Mouse (Mus musculus): Measurements from ENCODE around the gene Sept5. TPM values are rescaled to one million over a fixed set of nuclear protein-coding genes. Genes with fewer than 3 reads are reported as not detected.

The Sept5 gene
- polyA plus RNA-seq (2015; fragmentation: Nextera tagmentation; extraction: Ambion mirVana), result 149 and 151 TPM in 2 replicates

GRCm38 (mm10) chr16:18629390-18630231, at the start of gene Sept5:
Gene Sept5, minus strand, starts transcription at chr16:18629954.
- ATAC-seq, result peak; percentile 66
- no peaks in the 10 kb centered on the region for H3K9me3 ChIP-seq
- H3K9ac ChIP-seq (replicated peaks), result peak within 1 kb of the TSS; percentile 96
- WGBS, result under 1% methylated on average over 71 of the region's 93 CpGs
- H3K4me2 ChIP-seq (replicated peaks), result peak within 1 kb of the TSS; percentile 90
- peak within 1 kb of the TSS; percentile 91 for H3K27ac ChIP-seq
- peaks cover 12% of the 10 kb centered on the region for H3K36me3 ChIP-seq
- H3K4me1 ChIP-seq (replicated peaks), result peaks cover 39% of the 10 kb centered on the region
- peaks cover 45% of the 10 kb centered on the region for H3K27me3 ChIP-seq
- H3K4me3 ChIP-seq (replicated peaks), result peak within 1 kb of the TSS; percentile 88

GRCm38 (mm10) chr16:18679112-18679511, 49.4 kb upstream of the Sept5 start:
- no peak overlapping the region for H3K4me2 ChIP-seq (replicated peaks)
- no peaks in the 10 kb centered on the region for H3K9me3 ChIP-seq
- no peak overlapping the region for H3K27ac ChIP-seq
- no peak overlapping the region for H3K4me3 ChIP-seq (replicated peaks)
- H3K4me1 ChIP-seq (replicated peaks), result no peaks in the 10 kb centered on the region
- H3K36me3 ChIP-seq, result no peaks in the 10 kb centered on the region
- no peak for ATAC-seq
- no peaks in the 10 kb centered on the region for H3K27me3 ChIP-seq
- 50% methylated on average over 5 of the region's 5 CpGs for WGBS
- H3K9ac ChIP-seq (replicated peaks), result no peak overlapping the region

- no peak overlapping the region for H3K9ac ChIP-seq (replicated peaks)
- H3K27ac ChIP-seq, result no peak overlapping the region
- H3K4me3 ChIP-seq (replicated peaks), result no peak overlapping the region
- no peaks in the 10 kb centered on the region for H3K27me3 ChIP-seq
- no peak overlapping the region for H3K4me2 ChIP-seq (replicated peaks)
- ATAC-seq, result no peak
- no peaks in the 10 kb centered on the region for H3K9me3 ChIP-seq
- 40% methylated on average over 17 of the region's 17 CpGs for WGBS
- H3K36me3 ChIP-seq, result no peaks in the 10 kb centered on the region
- H3K4me1 ChIP-seq (replicated peaks), result no peaks in the 10 kb centered on the region
Observed at GRCm38 (mm10) chr16:18677746-18678679, 48.3 kb upstream of the Sept5 start.

GRCm38 (mm10) chr16:18673005-18673404, 43.3 kb upstream of the Sept5 start:
- Histone ChIP-seq H3K27ac (no peak overlapping the region), H3K27me3 (no peaks in the 10 kb centered on the region), H3K4me2 (replicated peaks) (no peak overlapping the region), H3K9ac (replicated peaks) (no peak overlapping the region), H3K4me1 (replicated peaks) (no peaks in the 10 kb centered on the region), H3K9me3 (no peaks in the 10 kb centered on the region), H3K36me3 (no peaks in the 10 kb centered on the region), H3K4me3 (replicated peaks) (no peak overlapping the region)
- 88% methylated on average over 3 of the region's 3 CpGs for WGBS
- no peak for ATAC-seq

- H3K36me3 ChIP-seq, result no peaks in the 10 kb centered on the region
- no peaks in the 10 kb centered on the region for H3K4me1 ChIP-seq (replicated peaks)
- no peak overlapping the region for H3K4me3 ChIP-seq (replicated peaks)
- no peaks in the 10 kb centered on the region for H3K9me3 ChIP-seq
- H3K9ac ChIP-seq (replicated peaks), result no peak overlapping the region
- WGBS, result 71% methylated on average over 5 of the region's 5 CpGs
- no peaks in the 10 kb centered on the region for H3K27me3 ChIP-seq
- H3K27ac ChIP-seq, result no peak overlapping the region
- no peak overlapping the region for H3K4me2 ChIP-seq (replicated peaks)
- ATAC-seq, result no peak
Observed at GRCm38 (mm10) chr16:18672027-18672426, 42.3 kb upstream of the Sept5 start.

GRCm38 (mm10) chr16:18669914-18670313, 40.2 kb upstream of the Sept5 start:
- Histone ChIP-seq H3K4me3 (replicated peaks) (no peak overlapping the region), H3K9me3 (no peaks in the 10 kb centered on the region), H3K27ac (no peak overlapping the region), H3K27me3 (no peaks in the 10 kb centered on the region), H3K36me3 (no peaks in the 10 kb centered on the region), H3K4me1 (replicated peaks) (no peaks in the 10 kb centered on the region), H3K9ac (replicated peaks) (no peak overlapping the region), H3K4me2 (replicated peaks) (no peak overlapping the region)
- WGBS, result 74% methylated on average over 6 of the region's 6 CpGs
- no peak for ATAC-seq

GRCm38 (mm10) chr16:18658597-18658996, 28.8 kb upstream of the Sept5 start:
- 81% methylated on average over 4 of the region's 4 CpGs for WGBS
- Histone ChIP-seq H3K4me2 (replicated peaks) (no peak overlapping the region), H3K4me3 (replicated peaks) (no peak overlapping the region), H3K9ac (replicated peaks) (no peak overlapping the region), H3K27ac (no peak overlapping the region), H3K9me3 (no peaks in the 10 kb centered on the region), H3K36me3 (no peaks in the 10 kb centered on the region), H3K4me1 (replicated peaks) (no peaks in the 10 kb centered on the region), H3K27me3 (no peaks in the 10 kb centered on the region)
- no peak for ATAC-seq

GRCm38 (mm10) chr16:18655372-18656098, 25.8 kb upstream of the Sept5 start:
- Histone ChIP-seq H3K4me1 (replicated peaks) (no peaks in the 10 kb centered on the region), H3K9me3 (no peaks in the 10 kb centered on the region), H3K27me3 (no peaks in the 10 kb centered on the region), H3K36me3 (no peaks in the 10 kb centered on the region), H3K27ac (no peak overlapping the region), H3K4me3 (replicated peaks) (no peak overlapping the region), H3K9ac (replicated peaks) (no peak overlapping the region), H3K4me2 (replicated peaks) (no peak overlapping the region)
- no peak for ATAC-seq
- 73% methylated on average over 5 of the region's 5 CpGs for WGBS

- Histone ChIP-seq H3K4me1 (replicated peaks) (no peaks in the 10 kb centered on the region), H3K27me3 (no peaks in the 10 kb centered on the region), H3K9ac (replicated peaks) (no peak overlapping the region), H3K27ac (no peak overlapping the region), H3K9me3 (no peaks in the 10 kb centered on the region), H3K36me3 (no peaks in the 10 kb centered on the region), H3K4me2 (replicated peaks) (no peak overlapping the region), H3K4me3 (replicated peaks) (no peak overlapping the region)
- 85% methylated on average over 6 of the region's 6 CpGs for WGBS
- no peak for ATAC-seq
Observed at GRCm38 (mm10) chr16:18653290-18654160, 23.8 kb upstream of the Sept5 start.

GRCm38 (mm10) chr16:18649126-18649525, 19.4 kb upstream of the Sept5 start:
- Histone ChIP-seq H3K9me3 (no peaks in the 10 kb centered on the region), H3K27ac (no peak overlapping the region), H3K4me3 (replicated peaks) (no peak overlapping the region), H3K4me1 (replicated peaks) (no peaks in the 10 kb centered on the region), H3K27me3 (no peaks in the 10 kb centered on the region), H3K4me2 (replicated peaks) (no peak overlapping the region), H3K36me3 (no peaks in the 10 kb centered on the region), H3K9ac (replicated peaks) (no peak overlapping the region)
- no peak for ATAC-seq
- WGBS, result 72% methylated on average over 3 of the region's 3 CpGs

- Histone ChIP-seq H3K9ac (replicated peaks) (no peak overlapping the region), H3K4me2 (replicated peaks) (no peak overlapping the region), H3K36me3 (no peaks in the 10 kb centered on the region), H3K4me3 (replicated peaks) (no peak overlapping the region), H3K27ac (no peak overlapping the region), H3K9me3 (no peaks in the 10 kb centered on the region), H3K27me3 (no peaks in the 10 kb centered on the region), H3K4me1 (replicated peaks) (no peaks in the 10 kb centered on the region)
- ATAC-seq, result no peak
- WGBS, result 83% methylated on average over 6 of the region's 6 CpGs
Observed at GRCm38 (mm10) chr16:18645329-18645728, 15.6 kb upstream of the Sept5 start.
